Mouse (Mus musculus): ENCODE results near the gene Obp2b. TPM values are rescaled to one million over a fixed set of nuclear protein-coding genes. Genes with fewer than 3 reads are reported as not detected.

The Obp2b gene
- polyA plus RNA-seq, 1 experiment from 2014 or later: not detected

DNA sequence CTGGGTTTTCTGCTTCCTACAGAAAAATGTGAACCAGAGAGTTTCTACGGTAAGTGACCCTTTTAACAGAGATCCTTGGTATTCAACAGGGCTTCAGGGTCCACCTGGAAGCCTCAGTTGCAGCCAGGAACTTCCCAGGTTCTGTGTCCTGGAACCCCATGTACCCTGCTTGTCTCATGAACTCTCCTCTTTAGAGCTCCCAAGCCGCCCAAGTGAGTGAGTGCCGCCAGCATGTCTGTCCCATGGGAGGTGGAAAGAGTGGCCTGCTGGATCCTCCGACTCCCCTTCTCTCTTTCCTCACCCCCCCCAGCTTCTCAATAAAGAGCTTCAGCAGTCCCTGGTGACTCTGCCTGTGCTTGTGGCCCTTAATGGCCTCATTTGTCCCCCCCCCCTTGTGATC lies 31.0 kb downstream of the Obp2b start:
- H3K4me2 ChIP-seq (ENCODE audit: low read length): no peak overlapping the region
- H3K9me3 ChIP-seq (ENCODE audit: control insufficient read depth, low read length): no peaks in the 10 kb centered on the region
- H3K4me3 ChIP-seq (ENCODE audit: low read length): no peak overlapping the region
- H3K36me3 ChIP-seq (ENCODE audit: control insufficient read depth, insufficient read depth, low read length): no peaks in the 10 kb centered on the region
- H3K4me1 ChIP-seq (ENCODE audit: control insufficient read depth, insufficient read depth, low read depth, low read length): no peaks in the 10 kb centered on the region
- 84% methylated on average over 4 of the region's 4 CpGs for WGBS
- no peaks in the 10 kb centered on the region for H3K27me3 ChIP-seq (replicated peaks; ENCODE audit: control insufficient read depth, insufficient read depth, low read length)
- no peak overlapping the region for H3K9ac ChIP-seq (ENCODE audit: low read depth, low read length)
- no peak for ATAC-seq
- no peak overlapping the region for H3K27ac ChIP-seq (ENCODE audit: low read depth, low read length)

DNA sequence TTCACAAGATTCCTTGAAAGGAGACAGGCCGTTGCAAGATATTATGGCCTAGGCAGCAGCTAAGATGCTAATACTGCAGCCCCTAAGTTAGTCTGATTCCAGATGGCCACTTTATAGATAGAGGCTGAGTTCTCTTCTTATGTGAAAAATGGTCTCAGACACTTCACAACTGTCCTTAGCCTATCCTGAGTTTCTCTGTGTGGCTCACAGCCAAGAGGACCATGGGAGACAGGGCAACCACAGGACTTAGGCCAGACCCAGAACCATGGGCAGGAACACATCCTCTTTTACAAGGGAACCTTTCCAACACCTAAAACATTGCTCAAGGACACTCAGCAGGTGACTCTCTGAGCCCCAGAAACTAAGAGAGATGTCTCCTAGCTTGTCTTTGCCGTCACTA lies 36.7 kb downstream of the Obp2b start:
- H3K9ac ChIP-seq (ENCODE audit: low read depth, low read length): no peak overlapping the region
- H3K4me1 ChIP-seq (ENCODE audit: control insufficient read depth, insufficient read depth, low read depth, low read length): no peaks in the 10 kb centered on the region
- 96% methylated on average over 2 of the region's 2 CpGs for WGBS
- H3K9me3 ChIP-seq (ENCODE audit: control insufficient read depth, low read length): no peaks in the 10 kb centered on the region
- ATAC-seq: no peak
- no peaks in the 10 kb centered on the region for H3K27me3 ChIP-seq (replicated peaks; ENCODE audit: control insufficient read depth, insufficient read depth, low read length)
- H3K4me3 ChIP-seq (ENCODE audit: low read length): no peak overlapping the region
- no peak overlapping the region for H3K27ac ChIP-seq (ENCODE audit: low read depth, low read length)
- H3K36me3 ChIP-seq (ENCODE audit: control insufficient read depth, insufficient read depth, low read length): no peaks in the 10 kb centered on the region
- H3K4me2 ChIP-seq (ENCODE audit: low read length): no peak overlapping the region

DNA sequence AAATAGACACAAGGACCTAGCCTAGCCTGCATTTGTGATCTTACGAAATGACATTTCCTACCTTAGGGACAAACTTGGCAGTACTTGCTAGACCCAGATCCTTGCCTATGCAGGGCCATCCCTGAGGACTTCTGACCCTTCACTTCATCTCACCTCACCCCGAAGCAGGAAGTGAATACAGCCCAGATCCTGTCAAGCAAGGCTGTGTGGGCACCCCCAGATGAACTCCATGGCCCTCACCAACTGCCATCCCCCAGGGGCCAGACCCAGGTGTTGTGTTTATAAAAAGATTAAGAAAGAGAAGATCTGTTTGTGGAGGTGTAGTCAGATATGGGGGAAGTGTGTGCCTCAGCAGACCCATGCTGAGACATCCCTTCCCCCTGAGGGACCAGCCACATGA lies 37.8 kb downstream of the Obp2b start:
- Histone ChIP-seq H3K4me2 (ENCODE audit: low read length) (no peak overlapping the region), H3K4me1 (ENCODE audit: control insufficient read depth, insufficient read depth, low read depth, low read length) (no peaks in the 10 kb centered on the region), H3K27ac (ENCODE audit: low read depth, low read length) (no peak overlapping the region), H3K9ac (ENCODE audit: low read depth, low read length) (no peak overlapping the region), H3K27me3 (replicated peaks; ENCODE audit: control insufficient read depth, insufficient read depth, low read length) (no peaks in the 10 kb centered on the region), H3K36me3 (ENCODE audit: control insufficient read depth, insufficient read depth, low read length) (no peaks in the 10 kb centered on the region), H3K4me3 (ENCODE audit: low read length) (no peak overlapping the region), H3K9me3 (ENCODE audit: control insufficient read depth, low read length) (no peaks in the 10 kb centered on the region)
- WGBS: 88% methylated on average over 2 of the region's 2 CpGs
- ATAC-seq: no peak

DNA sequence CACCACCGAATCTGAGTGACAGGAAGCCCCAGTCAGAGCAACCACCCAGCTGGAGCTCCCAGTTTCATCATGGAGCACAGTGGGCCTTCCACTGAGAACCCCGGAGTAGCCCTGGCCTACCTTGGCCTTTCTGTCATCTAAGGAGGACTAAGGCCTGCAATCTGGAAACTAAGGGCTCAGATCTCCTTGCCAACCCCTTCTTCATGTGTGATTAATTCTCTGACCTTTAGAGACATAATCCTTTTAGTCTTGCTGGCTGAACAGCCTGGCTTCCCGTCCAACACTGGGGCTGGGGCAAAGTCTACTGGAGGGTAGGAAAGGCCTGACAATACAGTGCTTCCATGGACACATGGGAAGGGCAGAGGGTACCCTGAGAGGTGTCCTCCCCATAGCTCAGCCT lies 39.2 kb downstream of the Obp2b start:
- no peak overlapping the region for H3K4me3 ChIP-seq (ENCODE audit: low read length)
- no peak for ATAC-seq
- H3K9ac ChIP-seq (ENCODE audit: low read depth, low read length): no peak overlapping the region
- WGBS: 76% methylated on average over 3 of the region's 3 CpGs
- no peaks in the 10 kb centered on the region for H3K9me3 ChIP-seq (ENCODE audit: control insufficient read depth, low read length)
- no peaks in the 10 kb centered on the region for H3K27me3 ChIP-seq (replicated peaks; ENCODE audit: control insufficient read depth, insufficient read depth, low read length)
- H3K4me1 ChIP-seq (ENCODE audit: control insufficient read depth, insufficient read depth, low read depth, low read length): no peaks in the 10 kb centered on the region
- no peak overlapping the region for H3K4me2 ChIP-seq (ENCODE audit: low read length)
- no peaks in the 10 kb centered on the region for H3K36me3 ChIP-seq (ENCODE audit: control insufficient read depth, insufficient read depth, low read length)
- no peak overlapping the region for H3K27ac ChIP-seq (ENCODE audit: low read depth, low read length)

DNA sequence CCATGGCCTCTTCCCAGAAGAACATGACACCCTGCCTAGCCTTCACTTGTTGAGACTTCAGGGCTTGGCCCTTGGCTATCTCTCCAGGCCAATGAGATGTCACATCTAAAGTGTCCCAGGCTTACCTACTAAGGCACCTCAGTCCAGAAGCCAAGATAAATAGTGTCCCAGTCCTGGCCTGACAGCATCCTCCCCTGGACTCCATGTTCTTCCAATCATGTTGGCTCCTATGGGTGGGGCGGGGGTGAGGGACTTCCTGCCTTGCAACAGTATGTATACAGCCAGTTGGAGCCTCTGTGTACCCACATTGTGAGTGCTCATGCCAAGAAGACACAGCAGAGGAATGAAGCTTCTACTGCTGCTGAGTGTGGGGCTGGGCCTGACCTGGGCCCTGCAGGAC lies 39.9 kb downstream of the Obp2b start, which contains the start of gene Lcn11:
TSS of gene Lcn11 (plus strand) at position 301 of the 400 bp plus-strand sequence.
- Histone ChIP-seq H3K27me3 (replicated peaks; ENCODE audit: control insufficient read depth, insufficient read depth, low read length) (no peaks in the 10 kb centered on the region), H3K4me3 (ENCODE audit: low read length) (no peak within 1 kb of the TSS), H3K9me3 (ENCODE audit: control insufficient read depth, low read length) (no peaks in the 10 kb centered on the region), H3K36me3 (ENCODE audit: control insufficient read depth, insufficient read depth, low read length) (no peaks in the 10 kb centered on the region), H3K4me2 (ENCODE audit: low read length) (no peak within 1 kb of the TSS), H3K9ac (ENCODE audit: low read depth, low read length) (no peak within 1 kb of the TSS), H3K27ac (ENCODE audit: low read depth, low read length) (no peak within 1 kb of the TSS), H3K4me1 (ENCODE audit: control insufficient read depth, insufficient read depth, low read depth, low read length) (no peaks in the 10 kb centered on the region)
- WGBS: 88% methylated on average over 1 of the region's 1 CpGs
- no peak for ATAC-seq

DNA sequence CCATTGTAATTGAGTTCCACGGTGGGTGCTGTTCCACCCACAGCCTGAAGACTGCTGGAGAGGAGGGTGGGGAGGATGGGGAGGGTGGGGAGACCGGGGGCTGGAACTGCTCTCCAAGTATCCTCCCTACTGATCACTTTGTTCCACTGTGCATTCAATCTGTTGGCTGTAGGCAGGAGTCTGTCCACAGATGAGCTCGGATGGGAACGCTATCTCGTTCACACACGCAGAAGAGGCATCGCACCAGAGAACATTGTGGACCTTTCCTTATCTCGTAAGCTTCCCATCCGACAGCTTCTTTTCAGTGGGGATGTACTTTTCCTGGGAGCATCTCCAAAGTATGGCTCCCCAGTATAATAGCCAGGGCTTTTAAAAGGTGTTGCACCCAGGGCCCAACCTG lies 42.3 kb downstream of the Obp2b start:
- H3K27ac ChIP-seq (ENCODE audit: low read depth, low read length): no peak overlapping the region
- no peak overlapping the region for H3K4me2 ChIP-seq (ENCODE audit: low read length)
- no peak for ATAC-seq
- no peaks in the 10 kb centered on the region for H3K36me3 ChIP-seq (ENCODE audit: control insufficient read depth, insufficient read depth, low read length)
- WGBS: 95% methylated on average over 9 of the region's 9 CpGs
- no peak overlapping the region for H3K4me3 ChIP-seq (ENCODE audit: low read length)
- no peak overlapping the region for H3K9ac ChIP-seq (ENCODE audit: low read depth, low read length)
- H3K27me3 ChIP-seq (replicated peaks; ENCODE audit: control insufficient read depth, insufficient read depth, low read length): no peaks in the 10 kb centered on the region
- no peaks in the 10 kb centered on the region for H3K9me3 ChIP-seq (ENCODE audit: control insufficient read depth, low read length)
- no peaks in the 10 kb centered on the region for H3K4me1 ChIP-seq (ENCODE audit: control insufficient read depth, insufficient read depth, low read depth, low read length)

DNA sequence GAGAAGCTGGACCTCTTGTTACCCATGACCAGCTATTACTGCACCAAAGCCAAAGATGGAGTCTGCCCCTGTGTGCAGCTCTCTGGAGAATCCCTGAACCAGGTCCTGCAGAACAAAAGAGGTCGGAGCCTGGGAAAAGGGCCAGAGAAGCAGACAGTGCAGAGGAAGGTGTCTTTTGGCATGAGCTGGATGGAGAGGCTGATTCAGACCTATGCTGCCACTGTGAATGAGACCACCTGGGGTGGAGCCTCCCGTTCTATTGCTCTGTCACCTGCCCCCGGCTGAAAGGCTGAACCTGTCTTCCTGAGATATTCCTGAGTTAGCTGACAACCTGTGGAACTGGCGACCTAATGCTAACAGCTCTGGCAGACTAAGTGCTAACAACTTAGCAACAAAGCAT lies 44.1 kb downstream of the Obp2b start:
- Histone ChIP-seq H3K4me3 (ENCODE audit: low read length) (no peak overlapping the region), H3K4me1 (ENCODE audit: control insufficient read depth, insufficient read depth, low read depth, low read length) (no peaks in the 10 kb centered on the region), H3K4me2 (ENCODE audit: low read length) (no peak overlapping the region), H3K36me3 (ENCODE audit: control insufficient read depth, insufficient read depth, low read length) (no peaks in the 10 kb centered on the region), H3K27ac (ENCODE audit: low read depth, low read length) (no peak overlapping the region), H3K27me3 (replicated peaks; ENCODE audit: control insufficient read depth, insufficient read depth, low read length) (no peaks in the 10 kb centered on the region), H3K9me3 (ENCODE audit: control insufficient read depth, low read length) (no peaks in the 10 kb centered on the region), H3K9ac (ENCODE audit: low read depth, low read length) (no peak overlapping the region)
- WGBS: 69% methylated on average over 4 of the region's 4 CpGs
- no peak for ATAC-seq

DNA sequence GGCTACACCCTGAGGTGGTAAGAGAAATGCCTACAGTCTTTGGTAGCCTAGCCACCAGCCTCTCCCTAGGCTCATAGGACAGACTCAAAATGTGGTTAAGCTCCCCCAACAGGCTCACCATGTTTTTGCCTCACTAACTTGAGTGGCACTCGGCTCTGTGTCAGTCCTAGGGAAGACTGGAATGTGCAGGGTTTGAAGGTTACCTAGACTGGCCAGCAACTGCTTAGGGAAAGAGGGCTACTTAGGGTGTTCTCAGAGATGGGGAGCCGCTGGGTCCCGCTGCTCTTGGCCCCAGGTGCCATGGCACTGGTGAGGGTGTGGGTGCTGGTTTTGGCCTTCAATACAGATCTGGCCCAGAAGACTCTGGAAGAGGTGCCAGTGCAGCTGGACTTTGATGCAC lies 45.1 kb downstream of the Obp2b start, which contains the start of gene Gm13539:
TSS of gene Gm13539 (plus strand) at position 301 of the 400 bp plus-strand sequence.
- no peaks in the 10 kb centered on the region for H3K4me1 ChIP-seq (ENCODE audit: control insufficient read depth, insufficient read depth, low read depth, low read length)
- H3K27ac ChIP-seq (ENCODE audit: low read depth, low read length): no peak within 1 kb of the TSS
- ATAC-seq: no peak
- H3K36me3 ChIP-seq (ENCODE audit: control insufficient read depth, insufficient read depth, low read length): no peaks in the 10 kb centered on the region
- H3K4me3 ChIP-seq (ENCODE audit: low read length): no peak within 1 kb of the TSS
- no peaks in the 10 kb centered on the region for H3K9me3 ChIP-seq (ENCODE audit: control insufficient read depth, low read length)
- no peak within 1 kb of the TSS for H3K9ac ChIP-seq (ENCODE audit: low read depth, low read length)
- no peak within 1 kb of the TSS for H3K4me2 ChIP-seq (ENCODE audit: low read length)
- WGBS: 85% methylated on average over 3 of the region's 3 CpGs
- H3K27me3 ChIP-seq (replicated peaks; ENCODE audit: control insufficient read depth, insufficient read depth, low read length): no peaks in the 10 kb centered on the region

DNA sequence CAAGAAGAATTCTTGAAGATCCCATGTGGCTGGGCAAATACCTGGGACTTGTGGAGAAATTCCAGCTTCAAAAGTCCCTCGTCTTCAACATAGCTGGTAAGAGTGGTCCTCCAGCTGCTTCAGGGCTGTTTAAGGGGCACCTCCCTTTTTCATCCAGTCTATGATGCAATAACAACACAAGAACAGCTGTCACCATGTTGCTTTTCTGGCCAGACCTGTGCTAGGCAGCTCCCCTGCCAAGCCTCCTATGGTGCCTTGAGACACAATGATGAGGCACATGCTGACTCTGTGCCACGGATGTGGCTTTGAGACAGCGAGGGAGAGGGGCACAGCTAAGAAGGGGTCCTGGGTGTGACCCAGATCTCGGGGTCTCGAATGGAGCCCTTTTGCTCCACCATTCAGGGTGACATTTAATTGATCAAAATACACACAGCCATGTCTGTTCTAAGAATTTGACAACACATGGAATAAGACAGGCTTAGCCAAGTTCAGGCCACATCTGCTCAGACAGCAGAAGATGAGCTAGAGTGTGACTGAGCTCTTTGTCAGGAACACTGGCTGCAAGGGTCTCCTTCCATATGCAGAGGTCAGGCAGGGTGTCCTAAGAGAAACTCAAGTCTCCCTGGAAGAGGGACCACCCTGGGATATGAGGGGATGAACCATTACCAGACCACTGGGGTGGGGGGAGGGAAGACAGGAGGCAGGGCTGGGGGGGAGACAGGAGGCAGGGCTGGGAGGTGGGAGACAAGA lies 48.9 kb downstream of the Obp2b start:
- ATAC-seq: no peak
- H3K9me3 ChIP-seq (ENCODE audit: control insufficient read depth, low read length): no peaks in the 10 kb centered on the region
- no peaks in the 10 kb centered on the region for H3K36me3 ChIP-seq (ENCODE audit: control insufficient read depth, insufficient read depth, low read length)
- no peak overlapping the region for H3K4me3 ChIP-seq (ENCODE audit: low read length)
- no peak overlapping the region for H3K9ac ChIP-seq (ENCODE audit: low read depth, low read length)
- H3K27me3 ChIP-seq (replicated peaks; ENCODE audit: control insufficient read depth, insufficient read depth, low read length): no peaks in the 10 kb centered on the region
- H3K4me2 ChIP-seq (ENCODE audit: low read length): no peak overlapping the region
- no peak overlapping the region for H3K27ac ChIP-seq (ENCODE audit: low read depth, low read length)
- no peaks in the 10 kb centered on the region for H3K4me1 ChIP-seq (ENCODE audit: control insufficient read depth, insufficient read depth, low read depth, low read length)
- WGBS: 62% methylated on average over 5 of the region's 5 CpGs

Data from hindbrain, embryonic 16.5 days (tissue).